Mouse (Mus musculus) hindbrain, embryonic 10.5 days (tissue): ENCODE results near the gene Plod2. TPM values are rescaled to one million over a fixed set of nuclear protein-coding genes. Genes with fewer than 3 reads are reported as not detected.

ENCODE experiments used
- DNase-seq: peaks from one replicate; pipeline ENCODE4 v3.0.0-alpha.2; 2017; ENCODE audit warnings: low spot score
- H3K27ac ChIP-seq: fragments of 300-500 bp; sonication (generic); 2 replicates; pipeline ENCODE4 v1.5.1; 2016; ENCODE audit warnings: mild to moderate bottlenecking, moderate library complexity
- H3K27me3 ChIP-seq: fragments of 300-500 bp; sonication (generic); 2 replicates; pipeline ENCODE4 v1.6.1; 2016; ENCODE audit warnings: mild to moderate bottlenecking; ENCODE audit not compliant: poor library complexity, insufficient read depth, severe bottlenecking
- H3K36me3 ChIP-seq: fragments of 300-500 bp; sonication (generic); 2 replicates; pipeline ENCODE4 v1.6.1; 2016; ENCODE audit warnings: mild to moderate bottlenecking, moderate library complexity
- H3K4me1 ChIP-seq: fragments of 300-500 bp; sonication (generic); replicated peaks from 2 replicates; pipeline ENCODE4 v1.6.1; 2016; ENCODE audit warnings: mild to moderate bottlenecking
- H3K4me3 ChIP-seq: fragments of 300-500 bp; sonication (generic); 2 replicates; pipeline ENCODE4 v1.5.1; 2016; ENCODE audit warnings: mild to moderate bottlenecking, moderate library complexity
- H3K9me3 ChIP-seq: fragments of 300-500 bp; sonication (generic); 2 replicates; pipeline ENCODE4 v1.6.1; 2016; ENCODE audit warnings: mild to moderate bottlenecking, moderate library complexity
- WGBS: fragments of 180-500 bp; shearing (Covaris S2); methylation state at CpG from one replicate; pipeline ENCODE4 v1.1.7; 2016; 5-methylcytosine and 5-hydroxymethylcytosine counted together
- polyA plus RNA-seq: library from polyadenylated mRNA; unstranded; fragments of >200 nt; fragmentation: Nextera tagmentation; extraction: Ambion mirVana; gene quantifications from 2 replicates; pipeline ENCODE4 v1.2.1, GENCODE M21; 2016

Gene Plod2
- polyA plus RNA-seq, 1 experiment from 2014 or later = 20.5 TPM

- H3K27me3 ChIP-seq = no peaks in the 10 kb centered on the region; the same call in 1 of the 2 replicates
- 89% methylated on average over 6 of the region's 6 CpGs for WGBS
- no peaks in the 10 kb centered on the region for H3K9me3 ChIP-seq
- H3K4me1 ChIP-seq = peaks cover 50% of the 10 kb centered on the region
- DNase-seq = no peak
- peaks cover 9% of the 10 kb centered on the region for H3K36me3 ChIP-seq
- H3K27ac ChIP-seq = no peak overlapping the region
- H3K4me3 ChIP-seq = no peak overlapping the region
Observed at GRCm38 (mm10) chr9:92545021-92545420, 3.0 kb downstream of the Plod2 start.

- WGBS = 86% methylated on average over 8 of the region's 8 CpGs
- Histone ChIP-seq H3K27me3 (no peaks in the 10 kb centered on the region), H3K4me1 (peaks cover 49% of the 10 kb centered on the region), H3K36me3 (peaks cover 9% of the 10 kb centered on the region), H3K9me3 (no peaks in the 10 kb centered on the region), H3K4me3 (no peak overlapping the region), H3K27ac (no peak overlapping the region)
- DNase-seq = no peak
Observed at GRCm38 (mm10) chr9:92546446-92546845, 4.4 kb downstream of the Plod2 start.

- 73% methylated on average over 2 of the region's 2 CpGs for WGBS
- H3K9me3 ChIP-seq = no peaks in the 10 kb centered on the region
- no peak overlapping the region for H3K4me3 ChIP-seq
- no peaks in the 10 kb centered on the region for H3K27me3 ChIP-seq
- H3K27ac ChIP-seq = no peak overlapping the region
- DNase-seq = no peak
- H3K36me3 ChIP-seq = peaks cover 9% of the 10 kb centered on the region
- peaks cover 42% of the 10 kb centered on the region for H3K4me1 ChIP-seq
Observed at GRCm38 (mm10) chr9:92547106-92547505, 5.1 kb downstream of the Plod2 start.

GRCm38 (mm10) chr9:92547821-92548220 is 5.8 kb downstream of the Plod2 start:
- Histone ChIP-seq H3K27ac (no peak overlapping the region), H3K4me3 (no peak overlapping the region), H3K4me1 (peaks cover 35% of the 10 kb centered on the region), H3K36me3 (peaks cover 9% of the 10 kb centered on the region), H3K27me3 (no peaks in the 10 kb centered on the region), H3K9me3 (no peaks in the 10 kb centered on the region)
- WGBS = 95% methylated on average over 7 of the region's 7 CpGs
- DNase-seq = no peak

- Histone ChIP-seq H3K36me3 (peaks cover 9% of the 10 kb centered on the region), H3K9me3 (no peaks in the 10 kb centered on the region), H3K27ac (no peak overlapping the region), H3K4me1 (peaks cover 29% of the 10 kb centered on the region), H3K4me3 (no peak overlapping the region), H3K27me3 (no peaks in the 10 kb centered on the region)
- 86% methylated on average over 9 of the region's 9 CpGs for WGBS
- no peak for DNase-seq
Observed at GRCm38 (mm10) chr9:92548603-92549002, 6.6 kb downstream of the Plod2 start.

GRCm38 (mm10) chr9:92549811-92550490 is 7.9 kb downstream of the Plod2 start:
- Histone ChIP-seq H3K4me1 (peaks cover 15% of the 10 kb centered on the region), H3K4me3 (no peak overlapping the region), H3K9me3 (no peaks in the 10 kb centered on the region), H3K27me3 (no peaks in the 10 kb centered on the region), H3K27ac (no peak overlapping the region), H3K36me3 (peaks cover 9% of the 10 kb centered on the region)
- 83% methylated on average over 11 of the region's 11 CpGs for WGBS
- DNase-seq = no peak

GRCm38 (mm10) chr9:92550981-92551380 is 9.0 kb downstream of the Plod2 start:
- WGBS = 74% methylated on average over 2 of the region's 2 CpGs
- peaks cover 9% of the 10 kb centered on the region for H3K36me3 ChIP-seq
- DNase-seq = no peak
- H3K4me1 ChIP-seq = peaks cover 14% of the 10 kb centered on the region
- H3K9me3 ChIP-seq = no peaks in the 10 kb centered on the region
- no peak overlapping the region for H3K4me3 ChIP-seq
- H3K27ac ChIP-seq = no peak overlapping the region
- no peaks in the 10 kb centered on the region for H3K27me3 ChIP-seq

GRCm38 (mm10) chr9:92551666-92552065 is 9.6 kb downstream of the Plod2 start:
- Histone ChIP-seq H3K4me1 (peaks cover 10% of the 10 kb centered on the region; the same call in 1 of the 2 replicates), H3K27ac (no peak overlapping the region), H3K36me3 (peaks cover 9% of the 10 kb centered on the region), H3K9me3 (no peaks in the 10 kb centered on the region), H3K27me3 (no peaks in the 10 kb centered on the region), H3K4me3 (no peak overlapping the region)
- 84% methylated on average over 4 of the region's 4 CpGs for WGBS
- no peak for DNase-seq

GRCm38 (mm10) chr9:92552691-92553090 is 10.7 kb downstream of the Plod2 start:
- Histone ChIP-seq H3K27me3 (no peaks in the 10 kb centered on the region), H3K4me3 (no peak overlapping the region), H3K9me3 (no peaks in the 10 kb centered on the region), H3K4me1 (peaks cover 10% of the 10 kb centered on the region; the same call in 1 of the 2 replicates), H3K27ac (no peak overlapping the region), H3K36me3 (peaks cover 9% of the 10 kb centered on the region)
- no peak for DNase-seq
- 85% methylated on average over 3 of the region's 3 CpGs for WGBS

GRCm38 (mm10) chr9:92555006-92555958 is 13.3 kb downstream of the Plod2 start:
- 75% methylated on average over 6 of the region's 6 CpGs for WGBS
- peaks cover 6% of the 10 kb centered on the region; the same call in 1 of the 2 replicates for H3K4me1 ChIP-seq
- no peaks in the 10 kb centered on the region for H3K36me3 ChIP-seq
- no peak for DNase-seq
- no peak overlapping the region for H3K4me3 ChIP-seq
- H3K9me3 ChIP-seq = no peaks in the 10 kb centered on the region
- H3K27me3 ChIP-seq = no peaks in the 10 kb centered on the region
- H3K27ac ChIP-seq = no peak overlapping the region

- no peaks in the 10 kb centered on the region for H3K27me3 ChIP-seq
- no peaks in the 10 kb centered on the region for H3K9me3 ChIP-seq
- H3K4me3 ChIP-seq = no peak overlapping the region
- DNase-seq = no peak
- no peak overlapping the region for H3K27ac ChIP-seq
- 81% methylated on average over 8 of the region's 8 CpGs for WGBS
- peaks cover 15% of the 10 kb centered on the region for H3K4me1 ChIP-seq
- H3K36me3 ChIP-seq = 0 out of 2 replicates have a peak, but pooled peaks cover 10% of the 10 kb centered on the region
Observed at GRCm38 (mm10) chr9:92559750-92560149, 17.7 kb downstream of the Plod2 start.

GRCm38 (mm10) chr9:92560840-92561547 is 19.0 kb downstream of the Plod2 start:
- Histone ChIP-seq H3K4me1 (peaks cover 9% of the 10 kb centered on the region), H3K4me3 (no peak overlapping the region), H3K27me3 (no peaks in the 10 kb centered on the region), H3K36me3 (0 out of 2 replicates have a peak, but pooled peaks cover 10% of the 10 kb centered on the region), H3K9me3 (no peaks in the 10 kb centered on the region), H3K27ac (no peak overlapping the region)
- WGBS = 65% methylated on average over 6 of the region's 6 CpGs
- no peak for DNase-seq
